Mouse (Mus musculus) stomach, postnatal 0 days (tissue): ENCODE data around the gene Naa40.

Source experiments
- CTCF ChIP-seq: IDR thresholded peaks from 2 replicates; pipeline ENCODE4 v1.5.1; 2016; ENCODE audit warnings: antibody characterized with exemption, low read depth, mild to moderate bottlenecking, moderate library complexity
- EP300 ChIP-seq: optimal IDR thresholded peaks from 2 replicates; pipeline ENCODE3; 2016; ENCODE audit warnings: antibody characterized with exemption

GRCm38 (mm10) chr19:7200427-7200826 is 40.6 kb downstream of the Naa40 start:
- no peak for TF ChIP-seq CTCF
- TF ChIP-seq EP300: no peak
